Mouse (Mus musculus) thymus, postnatal 36 days (tissue): ENCODE results near the gene Chrna9.

Experiments
- DNase-seq, 2 experiments: peaks; one replicate each; pipeline ENCODE4 v3.0.0; 2022; ENCODE audit warnings: mixed read lengths in 2 of 2

Chrna9 gene

DNA sequence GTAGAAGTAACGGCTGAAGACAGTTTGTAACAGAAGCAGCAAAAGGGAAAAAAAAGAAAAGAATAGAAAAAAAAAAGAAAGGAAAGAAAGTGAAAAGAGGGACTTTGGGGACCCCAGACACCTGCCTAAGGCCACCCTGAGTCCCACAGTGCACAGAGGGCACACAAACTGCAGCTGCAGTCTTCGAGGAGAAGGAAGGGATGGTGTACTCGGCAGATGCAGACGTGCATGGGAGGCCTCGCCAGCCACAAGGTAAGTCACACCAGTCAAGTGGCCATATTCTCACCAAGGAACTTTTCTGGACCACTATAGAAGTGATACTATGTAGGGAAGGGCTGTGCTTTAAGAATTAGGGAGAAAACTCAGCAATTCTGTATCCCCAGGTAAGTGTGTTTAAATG is at the start of gene Chrna9:
Gene Chrna9 (plus strand): TSS at position 139 of the 400 bp plus-strand sequence.
- peak; percentile 62 to 79 for DNase-seq

DNA sequence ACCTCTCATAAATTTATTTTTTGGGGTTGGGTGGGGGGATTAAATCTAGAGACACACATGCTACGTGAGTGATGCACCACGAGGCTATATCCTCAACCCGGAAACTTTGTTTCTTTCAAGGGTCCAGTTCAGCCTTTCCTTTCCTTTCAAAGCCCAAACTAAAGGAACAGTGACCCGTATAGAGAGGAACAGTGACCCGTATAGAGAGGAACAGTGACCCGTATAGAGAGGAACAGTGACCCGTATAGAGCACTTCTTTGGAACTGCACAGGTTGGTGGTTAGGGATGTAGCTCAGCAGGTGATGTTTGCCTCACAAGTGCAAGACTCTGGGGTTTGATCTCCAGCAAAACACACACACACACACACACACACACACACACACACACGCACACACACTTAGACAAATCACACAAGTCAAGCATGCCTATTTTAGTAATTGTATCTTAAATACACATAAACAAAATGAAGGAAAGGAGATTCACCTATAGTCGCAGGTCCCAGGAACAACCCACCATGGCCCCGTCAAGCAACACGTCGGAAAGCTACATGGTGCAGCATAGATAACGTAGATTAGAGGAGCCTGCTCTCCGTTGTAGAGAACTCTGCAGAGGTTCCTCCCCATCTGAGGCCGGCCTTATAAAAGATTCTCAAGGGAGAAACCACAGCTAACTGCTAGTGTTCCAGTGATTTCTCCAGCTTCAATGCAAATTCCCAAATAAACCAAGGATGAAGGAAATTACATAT is 48.9 kb upstream of the Chrna9 start:
- no peak for DNase-seq

DNA sequence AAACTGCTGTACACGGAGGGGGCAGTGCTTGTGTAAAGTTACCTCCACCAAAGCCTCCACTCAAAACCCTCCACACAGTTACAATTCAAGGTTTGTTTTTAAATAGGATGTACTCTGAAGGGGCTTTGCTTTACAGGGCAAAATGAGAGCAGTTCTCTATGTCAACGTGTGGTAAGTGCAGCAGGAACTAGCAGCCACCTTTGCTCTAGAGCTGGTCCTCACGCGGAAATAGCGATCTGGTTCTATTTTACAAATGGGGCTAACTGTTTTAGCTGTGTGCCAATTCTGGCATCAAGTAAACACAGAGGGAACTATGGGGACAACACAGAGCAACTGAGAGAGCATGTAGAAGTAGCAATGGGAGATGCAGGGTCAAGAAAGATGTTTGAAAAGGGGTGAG is 46.6 kb upstream of the Chrna9 start:
- no peak for DNase-seq

DNA sequence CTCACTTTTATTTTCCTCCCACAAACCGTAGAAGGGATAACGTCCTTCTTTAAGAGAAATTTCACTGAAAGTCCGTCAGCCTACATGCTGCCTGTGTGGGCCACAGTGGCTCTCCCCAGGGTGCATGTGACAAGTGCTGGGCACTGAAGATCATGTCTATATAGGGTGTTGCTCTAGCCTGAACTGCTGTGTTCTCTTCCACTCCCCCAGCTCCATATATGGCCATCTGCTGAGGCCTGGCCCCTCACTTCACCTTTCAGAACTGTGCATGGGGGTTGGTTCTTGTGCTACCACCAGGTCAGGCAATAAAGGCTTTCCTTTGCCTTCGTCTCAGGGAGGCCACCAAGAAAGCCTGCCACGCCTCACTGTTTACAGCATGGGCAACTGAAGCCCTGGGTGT is 45.7 kb upstream of the Chrna9 start:
- DNase-seq: no peak

DNA sequence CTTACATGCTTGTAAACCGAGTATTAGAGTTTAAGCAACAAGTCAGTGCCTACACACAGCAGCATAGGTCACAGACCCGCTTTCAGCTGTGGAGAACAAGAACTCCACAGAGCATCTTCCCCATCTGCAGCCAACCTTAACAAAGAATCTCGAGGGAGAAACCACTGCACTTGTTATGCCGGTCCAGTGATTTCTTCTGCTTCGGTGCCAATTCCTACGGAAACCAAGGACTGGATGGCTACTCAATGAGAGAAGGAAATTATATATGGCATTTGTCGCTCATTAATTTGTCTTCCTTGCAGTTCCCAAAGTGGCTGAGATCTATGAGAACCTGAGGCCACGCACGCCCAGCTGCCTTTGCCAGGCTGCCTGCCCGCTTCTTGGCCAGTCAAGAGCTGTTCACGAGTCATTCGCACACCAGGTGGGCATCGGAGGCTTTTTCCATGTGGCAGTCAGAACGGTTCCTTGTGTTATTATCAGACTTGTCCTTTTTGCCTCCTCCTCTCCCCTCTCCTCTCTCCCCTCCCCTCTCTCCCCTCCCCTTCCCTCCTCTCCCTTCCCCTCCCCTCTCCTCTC is 43.4 kb upstream of the Chrna9 start:
- DNase-seq: no peak

DNA sequence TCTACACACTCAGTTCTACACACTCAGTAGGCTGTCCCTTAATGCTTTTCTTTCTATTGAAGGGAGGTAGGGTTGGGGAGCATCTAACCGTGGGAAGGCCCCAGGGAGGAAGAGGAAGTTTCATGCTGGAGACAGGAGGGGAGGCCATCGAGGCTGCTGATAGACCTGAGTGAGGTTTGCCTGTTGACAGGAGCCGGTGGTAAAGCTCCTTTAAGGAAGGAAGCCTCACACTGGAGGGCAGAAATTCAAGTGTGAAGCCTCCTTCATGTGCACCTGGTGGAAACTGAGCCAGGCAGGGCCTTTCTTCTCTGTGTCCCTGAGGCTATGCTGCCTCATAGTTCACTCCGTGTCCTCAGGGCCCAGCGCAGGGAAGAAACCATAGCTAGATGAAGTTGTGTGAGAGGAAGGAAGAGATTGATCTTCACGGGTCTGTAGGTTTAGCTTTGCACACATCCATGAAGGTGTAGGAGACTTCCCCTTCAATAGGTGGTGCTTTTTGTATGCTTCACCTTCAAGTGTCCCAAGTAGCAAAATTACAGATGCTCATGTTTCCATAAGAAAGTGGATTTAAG is 39.5 kb upstream of the Chrna9 start:
- peak; percentile 44 to 57 for DNase-seq

DNA sequence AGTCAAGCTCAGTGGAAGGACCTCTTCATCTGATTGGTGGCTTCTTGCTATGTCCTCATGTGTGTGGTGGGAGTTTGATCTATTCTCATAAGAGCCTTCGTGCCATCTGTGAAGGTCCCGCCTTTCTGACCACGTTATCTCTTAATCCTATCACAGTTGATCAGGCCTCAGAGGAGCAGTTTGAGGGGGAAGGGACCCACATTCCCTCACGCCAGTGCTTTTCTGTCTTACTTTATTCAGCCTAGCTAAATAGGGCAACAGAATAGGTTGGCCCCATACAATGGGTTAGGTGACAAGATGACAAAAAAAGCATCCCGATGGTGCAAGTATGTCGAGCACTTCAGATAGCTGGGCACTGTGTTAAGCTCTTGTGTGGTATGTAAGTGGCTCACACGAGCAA is 39.0 kb upstream of the Chrna9 start:
- no peak for DNase-seq

DNA sequence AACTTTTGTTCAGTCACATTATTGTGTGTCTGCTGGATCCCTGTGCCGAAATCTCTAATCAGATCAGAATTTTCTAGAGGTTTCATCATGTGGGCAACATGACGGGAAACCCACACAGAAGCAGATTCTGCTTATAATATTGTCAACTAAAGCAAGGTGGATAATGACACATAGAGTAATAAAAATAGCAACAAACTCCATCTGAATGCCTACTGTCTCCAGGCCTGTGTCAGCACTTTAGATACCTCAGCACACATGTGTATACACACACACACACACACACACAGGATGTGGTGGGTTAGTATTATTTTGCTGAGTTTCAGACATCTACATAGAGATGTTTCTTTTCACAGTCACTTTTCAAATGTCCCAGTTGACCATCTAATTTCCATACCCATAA is 37.0 kb upstream of the Chrna9 start:
- no peak for DNase-seq

DNA sequence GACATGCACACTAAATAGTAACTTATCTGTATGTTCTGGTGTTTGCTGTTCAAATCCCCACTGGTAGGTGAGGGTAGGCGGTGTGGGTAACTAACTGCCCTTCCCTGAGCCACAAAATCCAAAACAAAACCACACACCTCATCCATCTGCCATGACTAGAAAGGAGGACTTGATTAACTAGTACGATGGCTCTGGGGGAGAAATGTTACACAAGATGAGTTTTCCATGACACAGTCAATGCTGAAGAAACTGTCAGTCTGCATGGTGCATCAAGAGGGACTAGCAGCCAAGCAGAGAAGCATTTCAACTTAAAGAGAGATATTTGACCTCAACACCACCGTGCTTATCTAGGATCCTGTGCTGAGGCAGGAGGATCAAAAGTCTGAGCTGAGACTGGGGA is 36.0 kb upstream of the Chrna9 start:
- no peak for DNase-seq

DNA sequence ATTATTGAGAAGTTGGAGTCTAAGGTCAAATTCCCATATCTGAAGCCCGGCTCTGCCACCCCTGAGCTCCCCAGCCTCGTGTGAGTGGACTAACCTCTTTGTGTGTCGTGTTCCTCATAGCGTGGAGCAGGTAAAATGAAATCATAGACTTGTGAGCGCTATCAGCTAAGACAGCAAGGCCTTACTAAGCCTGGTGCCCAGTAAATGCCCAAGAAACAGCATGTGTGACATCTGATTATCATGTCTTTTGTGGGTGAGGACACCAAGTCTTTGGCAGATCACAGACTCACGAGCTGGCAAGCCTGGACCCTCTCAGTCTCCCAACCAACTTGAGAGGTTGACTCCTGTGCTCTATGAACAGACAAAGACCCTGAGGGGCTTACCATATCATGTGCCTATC is 34.6 kb upstream of the Chrna9 start:
- no peak for DNase-seq

DNA sequence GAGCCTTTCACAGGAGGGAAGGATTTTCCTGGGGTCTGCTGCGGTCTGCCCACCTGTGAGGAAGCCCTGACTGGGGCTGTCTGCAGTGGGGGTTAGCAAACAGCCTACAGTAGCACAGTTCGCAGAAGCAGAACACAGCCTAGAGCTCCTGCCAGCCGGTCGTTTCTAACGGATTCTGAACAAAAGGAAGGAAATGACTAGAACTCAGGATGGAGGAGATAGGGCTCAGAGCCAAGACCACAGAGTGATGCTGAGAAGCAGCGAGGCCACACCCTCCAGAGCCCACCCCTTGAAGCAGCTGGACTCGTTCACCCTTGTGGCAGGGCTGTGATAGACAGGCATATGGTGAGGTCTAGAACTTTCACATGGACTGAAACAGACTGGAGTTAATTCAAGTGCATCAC is 33.9 kb upstream of the Chrna9 start:
- peak; percentile 74 to 86 for DNase-seq

DNA sequence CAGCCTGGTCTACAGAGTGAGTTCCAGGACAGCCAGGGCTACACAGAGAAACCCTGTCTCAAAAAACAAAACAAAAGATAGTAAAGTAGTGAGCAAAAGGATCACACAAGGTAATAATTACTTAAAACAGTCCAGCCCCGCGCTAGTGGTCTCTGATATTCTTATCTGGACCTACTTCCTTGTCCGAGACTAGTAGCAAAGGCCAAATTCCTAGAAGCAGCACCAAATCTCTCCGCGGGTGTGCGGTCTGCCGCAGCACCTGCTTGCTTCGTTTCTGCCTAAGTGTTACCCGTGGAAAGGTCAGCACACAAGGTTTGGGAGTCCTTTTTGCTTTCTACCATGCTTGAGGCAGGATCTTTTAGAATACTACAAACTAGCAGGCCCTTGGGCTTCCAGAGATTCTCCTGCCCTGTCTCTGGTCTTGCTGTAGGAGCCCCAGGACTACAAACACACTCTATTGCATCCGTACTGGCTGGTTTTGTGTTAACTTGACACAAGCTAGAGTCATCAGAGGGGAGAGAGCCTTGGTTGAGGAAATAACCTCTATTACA is 32.8 kb upstream of the Chrna9 start:
- DNase-seq: peak in 1 of 2 experiments; percentile 40

DNA sequence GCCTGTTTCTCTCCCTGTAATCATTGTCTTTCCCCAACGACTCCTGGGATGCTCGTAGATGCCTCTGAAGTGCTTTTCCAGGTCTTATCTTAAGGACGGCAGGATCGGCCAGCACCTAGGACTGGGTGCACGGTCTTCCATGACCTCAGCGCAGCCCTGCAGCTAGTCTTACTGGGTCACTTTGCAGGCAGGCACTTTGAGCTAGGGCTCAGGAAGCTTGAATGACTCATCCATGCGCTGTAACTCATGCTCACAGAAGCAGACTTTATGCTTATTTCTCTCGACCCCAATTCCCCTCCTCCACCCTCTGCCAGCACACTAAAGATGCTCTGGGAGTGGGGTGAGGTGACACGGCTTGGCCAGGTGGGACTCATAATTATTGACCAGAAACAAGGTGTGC is 31.9 kb upstream of the Chrna9 start:
- DNase-seq: no peak

DNA sequence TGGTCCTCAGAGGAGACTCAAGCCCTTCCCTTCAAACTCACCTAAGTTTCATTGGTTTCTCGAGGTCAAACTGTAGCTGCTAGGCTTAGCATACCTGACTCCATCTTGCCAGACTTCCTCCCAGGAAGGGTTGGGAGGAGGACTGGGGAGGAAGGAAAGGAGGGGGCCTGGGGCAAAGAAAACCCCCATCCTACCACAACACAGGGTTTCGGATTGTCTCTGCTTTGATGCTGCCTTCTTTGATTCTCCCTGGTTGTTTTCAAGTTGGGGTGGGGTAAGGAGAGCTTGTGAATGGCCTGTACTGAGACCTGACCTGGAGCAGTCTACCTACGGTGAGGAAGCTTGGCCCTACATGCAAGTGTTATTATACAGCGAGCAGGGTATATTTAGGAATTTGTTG is 30.2 kb upstream of the Chrna9 start:
- peak; percentile 57 to 67 for DNase-seq

DNA sequence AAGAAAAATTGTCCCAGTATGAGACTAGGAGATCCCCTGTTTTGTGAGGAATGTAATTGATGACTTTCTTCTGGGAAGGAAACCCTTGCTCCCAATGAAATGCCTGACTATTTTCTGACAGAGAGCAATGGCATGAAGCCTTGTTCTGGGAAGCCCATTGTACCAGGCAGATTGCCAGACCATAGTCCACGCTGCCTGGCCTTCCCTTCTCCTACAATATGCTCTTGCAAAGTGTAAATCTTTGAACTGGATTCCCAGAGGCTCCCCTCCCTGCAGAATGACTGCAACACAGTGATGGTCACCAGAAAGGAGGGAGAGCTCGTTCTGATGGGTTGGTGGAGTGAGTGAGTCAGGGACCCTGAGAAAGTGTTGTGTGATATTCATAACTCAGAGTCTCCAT is 26.0 kb upstream of the Chrna9 start:
- no peak for DNase-seq

DNA sequence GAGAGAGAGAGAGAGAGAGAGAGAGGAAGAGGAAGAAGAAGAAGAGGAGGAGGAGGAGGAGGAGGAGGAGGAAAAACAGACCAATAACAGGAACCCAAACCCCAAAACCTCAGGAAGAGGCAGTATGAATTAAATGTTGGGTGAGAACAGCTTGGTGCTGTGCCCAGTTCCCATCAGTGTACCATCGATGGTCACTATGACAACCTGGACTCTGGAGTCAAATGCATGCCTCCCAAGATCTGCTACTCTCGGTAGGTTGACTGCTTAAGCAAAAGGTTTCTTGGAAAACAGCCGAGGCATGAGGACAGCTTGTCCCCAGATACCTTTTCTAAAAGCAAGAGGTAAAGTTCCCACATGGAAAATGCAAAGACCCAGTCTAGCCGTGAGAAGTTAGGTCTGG is 25.4 kb upstream of the Chrna9 start:
- DNase-seq: no peak

DNA sequence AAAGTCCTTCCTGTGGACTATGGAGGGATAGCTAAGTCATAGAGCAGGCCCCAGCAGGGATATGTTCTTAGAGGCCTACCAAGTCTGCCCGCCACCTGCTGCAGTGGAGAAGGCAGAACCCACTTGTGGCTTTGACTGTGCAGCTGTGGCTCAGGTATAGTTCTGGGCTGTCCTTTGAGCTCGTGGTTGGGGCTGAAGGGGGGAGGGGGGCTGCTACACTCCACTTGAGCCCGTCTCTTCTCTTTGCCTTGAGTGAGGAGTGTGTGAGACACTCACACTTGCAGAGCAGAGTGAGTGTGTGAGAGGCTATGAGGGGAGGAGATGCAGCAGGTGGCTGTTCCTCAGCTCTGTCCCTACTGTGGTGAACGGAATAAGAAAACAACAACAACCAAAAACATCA is 24.3 kb upstream of the Chrna9 start:
- peak; percentile 81 to 91 for DNase-seq

DNA sequence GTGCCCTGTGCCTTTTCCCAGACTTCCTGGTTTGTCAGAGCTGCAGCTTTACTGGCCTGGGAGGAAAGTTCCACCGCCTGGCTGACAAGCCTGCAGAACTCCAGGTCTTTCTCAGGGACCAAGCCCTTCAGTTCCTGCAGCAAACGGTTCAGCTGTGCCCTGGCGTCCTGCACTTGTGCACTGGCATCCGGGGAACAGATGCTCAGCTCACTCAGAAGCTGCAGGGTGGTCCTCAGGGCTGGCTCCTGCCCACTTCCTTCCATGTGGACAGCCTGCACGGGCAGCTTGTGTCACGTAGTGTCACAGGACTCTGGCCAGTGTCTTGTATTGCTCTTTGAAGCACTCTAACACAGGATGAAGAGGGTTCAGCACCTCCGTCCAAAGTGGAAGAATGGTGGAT is 23.0 kb upstream of the Chrna9 start:
- peak; percentile 71 to 80 for DNase-seq

DNA sequence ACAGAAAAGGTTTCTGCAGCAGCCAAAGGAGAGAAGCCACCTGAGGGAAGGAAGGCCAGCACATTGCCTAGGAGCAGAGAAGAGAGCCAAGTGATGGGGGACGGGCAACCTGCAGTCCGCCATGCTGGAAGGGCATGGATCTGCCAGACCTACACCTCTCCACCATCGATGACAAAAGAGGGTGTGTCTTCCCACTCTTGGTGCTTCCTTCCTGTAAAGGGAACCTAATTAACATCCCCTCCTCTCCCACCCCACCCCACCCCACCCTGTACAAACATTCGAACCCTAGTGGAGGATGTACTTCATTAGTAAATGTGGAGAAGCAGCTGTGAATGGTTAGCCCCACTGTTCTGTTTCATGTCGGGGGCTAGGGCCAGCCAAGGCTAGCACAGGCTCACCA is 22.5 kb upstream of the Chrna9 start:
- DNase-seq: no peak

DNA sequence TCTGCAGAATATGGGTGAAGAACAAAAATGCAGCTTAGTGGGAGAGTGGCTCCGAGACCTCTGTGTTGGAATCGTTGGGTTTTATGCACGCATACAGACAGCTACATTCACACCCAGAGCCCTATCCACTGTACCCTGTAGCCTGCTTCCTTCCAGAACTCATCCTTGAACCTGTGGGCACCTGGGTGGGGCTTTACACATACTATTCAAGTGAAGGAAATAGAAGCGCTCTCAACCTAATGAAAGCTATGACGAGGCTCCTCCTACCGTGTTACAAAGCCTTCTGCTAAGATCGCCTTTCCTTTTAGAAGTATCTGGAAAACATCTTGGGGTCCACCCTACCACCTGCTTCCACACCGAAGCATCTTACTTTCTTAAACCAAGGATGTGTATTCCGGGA is 21.6 kb upstream of the Chrna9 start:
- no peak for DNase-seq

DNA sequence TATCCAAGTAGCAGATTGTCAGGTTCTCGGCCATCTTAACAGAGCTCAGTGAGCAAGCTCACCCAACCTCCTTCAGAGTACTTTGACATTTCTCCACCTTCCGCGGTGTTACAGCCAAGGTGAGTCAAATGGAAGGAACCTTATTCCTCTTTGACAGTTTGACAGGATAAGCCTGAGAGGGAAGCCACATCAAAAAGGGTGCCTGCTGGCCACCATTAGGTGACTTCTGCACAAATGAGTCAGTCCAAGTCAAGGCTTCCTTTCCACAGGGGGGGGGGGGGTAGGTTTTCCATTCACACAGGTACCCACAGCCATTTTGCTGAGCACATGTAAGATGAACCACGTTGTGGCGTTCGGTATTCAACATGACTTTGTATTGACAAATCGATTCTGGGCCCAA is 20.4 kb upstream of the Chrna9 start:
- DNase-seq: no peak

DNA sequence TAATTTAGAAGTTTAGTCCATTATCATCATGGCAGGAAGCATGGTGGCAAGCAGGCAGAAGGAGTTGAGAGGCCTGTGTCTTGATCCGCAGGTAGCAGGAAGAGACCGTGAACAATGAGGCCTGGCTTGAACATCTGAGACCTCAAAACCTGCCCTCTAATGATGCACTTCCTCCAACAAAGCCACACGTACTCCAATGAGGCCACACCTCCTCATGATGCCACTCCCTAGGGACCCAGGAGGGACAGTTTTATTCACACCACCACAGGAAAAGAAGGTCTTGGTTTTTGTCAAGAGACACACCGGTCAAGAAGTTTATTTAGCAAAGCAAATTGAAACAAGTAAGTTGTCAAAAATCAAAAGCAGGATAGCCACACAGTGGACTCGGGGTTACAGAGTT is 17.8 kb upstream of the Chrna9 start:
- DNase-seq: no peak

DNA sequence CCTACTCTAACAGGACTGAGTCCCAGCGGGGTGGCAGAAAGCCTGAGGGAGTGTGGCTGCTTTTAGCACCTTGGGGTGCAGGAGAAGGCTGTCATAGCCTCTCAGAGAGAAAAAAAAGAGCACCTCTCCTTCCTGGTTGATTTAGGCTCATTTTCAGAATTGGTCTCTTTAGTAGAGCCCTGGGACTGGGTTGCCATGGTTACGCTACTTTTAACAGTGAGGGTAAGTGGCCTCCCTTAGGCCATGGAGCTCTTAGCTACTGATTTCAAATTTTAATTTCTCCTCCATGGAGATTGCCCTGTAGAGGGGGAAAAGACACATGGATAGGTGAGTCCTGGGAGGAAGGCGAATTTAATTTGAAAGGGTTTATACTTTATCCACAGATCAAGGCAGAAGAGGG is 16.1 kb upstream of the Chrna9 start:
- DNase-seq: no peak

DNA sequence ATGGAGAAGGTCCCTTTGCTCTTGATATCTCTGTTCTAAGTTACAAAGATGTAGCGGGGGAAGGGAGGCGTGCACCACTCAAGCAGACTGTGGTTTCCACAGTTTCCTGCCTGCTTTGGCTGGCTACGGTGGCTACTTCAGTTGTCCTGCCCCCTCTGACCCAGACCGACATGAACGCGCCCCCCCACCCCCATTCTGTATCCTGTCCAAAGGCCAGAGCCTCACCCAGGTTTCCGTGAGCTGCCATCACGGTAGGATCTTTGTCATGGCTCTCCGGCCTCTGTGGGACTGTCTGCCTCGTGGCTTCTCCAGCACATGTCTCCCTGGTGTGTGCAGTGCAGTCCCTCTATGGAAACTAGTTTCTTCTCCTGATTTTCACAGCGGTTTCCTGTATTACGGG is 15.4 kb upstream of the Chrna9 start:
- DNase-seq: peak; percentile 60 to 69
